24 mouse cellular contexts compared by ENCODE assay signal in the genomic region with DNA sequence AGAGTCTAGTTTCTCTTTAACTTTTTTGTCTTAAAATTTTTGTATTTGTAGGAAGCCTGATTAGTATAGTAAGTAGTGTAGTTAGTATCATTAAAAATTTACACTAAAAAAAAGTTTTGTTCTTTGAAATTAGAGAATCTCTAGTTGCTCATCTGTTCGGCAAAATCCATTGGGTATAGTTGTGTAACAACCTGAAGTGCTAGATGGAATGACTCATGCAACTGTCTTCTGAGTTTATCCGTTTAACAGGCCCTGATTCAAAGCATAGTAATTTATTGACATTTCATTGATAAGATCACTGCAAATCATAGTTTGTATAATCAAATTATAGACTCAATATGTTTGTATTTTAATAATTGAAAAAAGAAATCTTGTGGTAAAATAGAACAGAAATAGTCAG. TPM values are rescaled to one million over a fixed set of nuclear protein-coding genes. Genes with fewer than 3 reads are reported as not detected.
DNase-seq lines count a peak whose midpoint lies in the region; ATAC-seq and TF ChIP-seq lines count a peak whose summit lies in the region.
"Had no signal": no experiment of that assay in that cellular context is flagged by ENCODE, and none has a peak within 500 bp of the region (broad histone marks: within the 10 kb centered on the region; RNA-seq: fewer than 3 reads in every experiment).

No protein-coding gene starts in this region.

- no peak overlapping the region for H3K4me3 ChIP-seq in C2C12 (ENCODE audit: insufficient read depth, poor library complexity, severe bottlenecking)
- no peak overlapping the region for H3K4me3 ChIP-seq in midbrain, embryonic 11.5 days (ENCODE audit: low read depth, low read length)
- H3K4me3 ChIP-seq: embryonic facial prominence, embryonic 13.5 days; embryonic facial prominence, embryonic 15.5 days; erythroblast, embryonic 14.5 days; forebrain, embryonic 10.5 days; forebrain, embryonic 12.5 days had no signal

- no peaks in the 10 kb centered on the region for H3K27me3 ChIP-seq in C2C12 (ENCODE audit: control insufficient read depth, insufficient read depth, insufficient read length)
- H3K27me3 ChIP-seq in midbrain, embryonic 11.5 days (ENCODE audit: control insufficient read depth, insufficient read depth, low read length) = no peaks in the 10 kb centered on the region
- H3K27me3 ChIP-seq: embryonic facial prominence, embryonic 13.5 days; embryonic facial prominence, embryonic 15.5 days; forebrain, embryonic 12.5 days; Patski had no signal

- no peaks in the 10 kb centered on the region for H3K36me3 ChIP-seq in C2C12 (ENCODE audit: control insufficient read depth, insufficient read depth)
- H3K36me3 ChIP-seq in midbrain, embryonic 11.5 days (ENCODE audit: control insufficient read depth, insufficient read depth, low read length) = no peaks in the 10 kb centered on the region
- H3K36me3 ChIP-seq: embryonic facial prominence, embryonic 13.5 days; embryonic facial prominence, embryonic 15.5 days; forebrain, embryonic 10.5 days; forebrain, embryonic 12.5 days had no signal

- peaks cover 6% of the 10 kb centered on the region for H3K79me3 ChIP-seq in C2C12 (ENCODE audit: low read depth)

- no peak for TF ChIP-seq CTCF in C2C12 (IDR thresholded peaks at IDR 0.05; ENCODE audit: control insufficient read depth, insufficient read depth, insufficient read length)

- no peaks in the 10 kb centered on the region for H3K4me1 ChIP-seq in midbrain, embryonic 11.5 days (ENCODE audit: control insufficient read depth, insufficient read depth, low read length)
- H3K4me1 ChIP-seq: embryonic facial prominence, embryonic 13.5 days; embryonic facial prominence, embryonic 15.5 days; forebrain, embryonic 10.5 days; forebrain, embryonic 12.5 days had no signal

- H3K4me2 ChIP-seq in midbrain, embryonic 11.5 days = no peak overlapping the region
- H3K4me2 ChIP-seq: embryonic facial prominence, embryonic 13.5 days; embryonic facial prominence, embryonic 15.5 days; forebrain, embryonic 12.5 days had no signal

- 83% methylated on average over 2 of the region's 2 CpGs for WGBS in midbrain, embryonic 11.5 days

- no peak overlapping the region for H3K9ac ChIP-seq in midbrain, embryonic 11.5 days (ENCODE audit: low read length)
- H3K9ac ChIP-seq: embryonic facial prominence, embryonic 13.5 days; embryonic facial prominence, embryonic 15.5 days; forebrain, embryonic 12.5 days had no signal

- H3K27ac ChIP-seq in midbrain, embryonic 11.5 days (ENCODE audit: low read depth, low read length) = no peak overlapping the region
- H3K27ac ChIP-seq: embryonic facial prominence, embryonic 13.5 days; embryonic facial prominence, embryonic 15.5 days; forebrain, embryonic 10.5 days; forebrain, embryonic 12.5 days had no signal

- H3K79me2 ChIP-seq in C2C12 (ENCODE audit: control insufficient read depth, insufficient read depth) = peaks cover 37% of the 10 kb centered on the region

- no peak overlapping the region for H3ac ChIP-seq in C2C12 (ENCODE audit: control insufficient read depth, insufficient read length, low read depth)

- ATAC-seq in midbrain, embryonic 11.5 days (ENCODE audit: low FRiP score) = no peak
- ATAC-seq: activated CD4-positive, CD25-positive, alpha-beta regulatory T cell, adult 4 months; forebrain, embryonic 14.5 days; forebrain, embryonic 16.5 days; Patski had no signal

- no peaks in the 10 kb centered on the region for H3K9me3 ChIP-seq in midbrain, embryonic 11.5 days (ENCODE audit: control insufficient read depth, low read length)
- H3K9me3 ChIP-seq: embryonic facial prominence, embryonic 13.5 days; embryonic facial prominence, embryonic 15.5 days; forebrain, embryonic 10.5 days; forebrain, embryonic 12.5 days had no signal

- peak; percentile 16 for DNase-seq in brain, adult 2 months (ENCODE audit: low read depth, low spot score)
- DNase-seq in c-Kit-positive CD71-positive TER-119-positive erythroid progenitor cells, embryonic 14.5 days (ENCODE audit: low spot score) = no peak
- DNase-seq in midbrain, embryonic 11.5 days (ENCODE audit: low spot score, missing footprints) = no peak
- no peak for DNase-seq in left cerebral cortex, adult 9 months (ENCODE audit: low spot score in 2 of 2)
- DNase-seq: adrenal gland, adult 8-10 months; adrenal gland, postnatal 14 days; adrenal gland, postnatal 36 days; B cell, adult 2 months; cerebellum, adult 11-12 months; cerebellum, adult 2 months; cerebellum, adult 9-10 months; cerebellum, postnatal 10 days; cerebellum, postnatal 25 days; embryo, embryonic 11 days had no signal

TF ChIP-seq in C2C12, 6 proteins besides CTCF, POLR2A, EP300 and RAD21:
- no peak for TF ChIP-seq USF1 (IDR thresholded peaks at IDR 0.05; ENCODE audit: low read depth)
- no peak for TF ChIP-seq MAX (IDR thresholded peaks at IDR 0.05)
- peak; percentile 72 for TF ChIP-seq CEBPB (IDR thresholded peaks at IDR 0.05; ENCODE audit: low read depth)
- no peak for TF ChIP-seq MYOD1 (IDR thresholded peaks at IDR 0.05; ENCODE audit: control insufficient read depth, insufficient read length, low read depth)
- no peak for TF ChIP-seq FOSL1 (IDR thresholded peaks at IDR 0.05; ENCODE audit: insufficient read depth, low read length, poor library complexity, severe bottlenecking)
- no peak for TF ChIP-seq MYOG (IDR thresholded peaks at IDR 0.05; ENCODE audit: control insufficient read depth, extremely low read depth, insufficient read length)

RNA-seq across cellular contexts. Expression of a gene that starts 14.7 kb away (rescaled TPM):
- polyA plus RNA-seq in C2C12 (2012; fragmentation: generic; extraction: Trizol) = 2.7 TPM
- 13.0 and 13.2 TPM in 2 replicates for polyA plus RNA-seq in midbrain, embryonic 11.5 days (2014; fragmentation: Nextera tagmentation; extraction: Ambion mirVana)

RNA-seq across cellular contexts. Expression of a gene that starts 42.0 kb away (rescaled TPM):
- 0.05 TPM for polyA plus RNA-seq in C2C12 (2012; fragmentation: generic; extraction: Trizol)
- polyA plus RNA-seq in midbrain, embryonic 11.5 days (2014; fragmentation: Nextera tagmentation; extraction: Ambion mirVana) = 0.18 and 0.25 TPM in 2 replicates
- polyA plus RNA-seq: erythroblast, embryonic 14.5 days had no signal
